Comparison of ENCODE assay signal across 19 mouse cellular contexts in the genomic region with DNA sequence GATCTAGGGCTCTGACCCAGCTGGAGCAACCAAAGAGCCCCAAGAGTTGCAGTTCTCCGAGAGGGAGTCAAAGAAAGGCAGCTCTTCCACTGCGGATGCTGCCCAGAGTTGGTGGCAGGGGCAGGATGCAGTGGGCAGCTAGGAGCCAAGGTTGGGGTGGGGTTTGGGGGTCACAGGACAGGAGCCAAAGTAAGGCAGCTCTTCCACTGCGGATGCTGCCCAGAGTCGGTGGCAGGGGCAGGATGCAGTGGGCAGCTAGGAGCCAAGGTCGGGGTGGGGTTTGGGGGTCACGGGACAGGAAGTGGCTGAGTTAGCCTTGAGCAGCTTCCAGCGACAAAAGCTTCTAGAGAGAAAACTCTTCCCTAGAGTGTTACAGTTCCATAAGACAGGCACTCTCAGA.
"Had no signal": no experiment of that assay in that cellular context is flagged by ENCODE, and none has a peak within 500 bp of the region (broad histone marks: within the 10 kb centered on the region; RNA-seq: fewer than 3 reads in every experiment).

No protein-coding gene starts in this region.

- H3K27me3 ChIP-seq: intestine, embryonic 15.5 days; limb, embryonic 13.5 days; liver, embryonic 15.5 days; midbrain, embryonic 13.5 days; neural tube, embryonic 12.5 days; neural tube, embryonic 15.5 days had no signal

- H3K4me2 ChIP-seq: intestine, embryonic 15.5 days; kidney, embryonic 15.5 days; limb, embryonic 13.5 days; liver, embryonic 12.5 days; liver, embryonic 15.5 days; midbrain, embryonic 13.5 days; neural tube, embryonic 12.5 days; neural tube, embryonic 15.5 days had no signal

- H3K27ac ChIP-seq: intestine, embryonic 15.5 days; kidney, embryonic 15.5 days; limb, embryonic 10.5 days; limb, embryonic 13.5 days; liver, embryonic 12.5 days; liver, embryonic 15.5 days; midbrain, embryonic 13.5 days; neural tube, embryonic 12.5 days; neural tube, embryonic 15.5 days had no signal

- H3K9me3 ChIP-seq: intestine, embryonic 15.5 days; kidney, embryonic 15.5 days; limb, embryonic 10.5 days; limb, embryonic 13.5 days; liver, embryonic 12.5 days; liver, embryonic 15.5 days; midbrain, embryonic 13.5 days; neural tube, embryonic 12.5 days; neural tube, embryonic 15.5 days had no signal

- H3K4me1 ChIP-seq: liver, embryonic 12.5 days; neural tube, embryonic 12.5 days; neural tube, embryonic 15.5 days had no signal

- ATAC-seq: intestine, embryonic 15.5 days; liver, embryonic 12.5 days; midbrain, embryonic 13.5 days had no signal

- DNase-seq: kidney, adult 11 months; kidney, adult 8-10 months; kidney, postnatal 10 days; kidney, postnatal 36 days; liver; right cerebral cortex, adult 18-20 months; right cerebral cortex, postnatal 14 days; right cerebral cortex, postnatal 4 days; thymus, adult 18-20 months; thymus, postnatal 36 days had no signal

- H3K9ac ChIP-seq: intestine, embryonic 15.5 days; kidney, embryonic 15.5 days; limb, embryonic 13.5 days; liver, embryonic 12.5 days; liver, embryonic 15.5 days; midbrain, embryonic 13.5 days; neural tube, embryonic 12.5 days; neural tube, embryonic 15.5 days had no signal

- H3K36me3 ChIP-seq: intestine, embryonic 15.5 days; kidney, embryonic 15.5 days; limb, embryonic 10.5 days; limb, embryonic 13.5 days; liver, embryonic 12.5 days; liver, embryonic 15.5 days; midbrain, embryonic 13.5 days; neural tube, embryonic 12.5 days; neural tube, embryonic 15.5 days had no signal

- H3K4me3 ChIP-seq: intestine, embryonic 15.5 days; kidney, embryonic 15.5 days; limb, embryonic 10.5 days; limb, embryonic 13.5 days; liver, embryonic 12.5 days; liver, embryonic 15.5 days; midbrain, embryonic 13.5 days; neural tube, embryonic 12.5 days; neural tube, embryonic 15.5 days had no signal
